Mouse (Mus musculus): ENCODE measurements at regions not wholly inside any gene's neighbourhood (a gene's known extent, or its start where the extent isn't known, plus 50 kb on each side); places are given as distances from the start of the nearest gene placed in this dataset.

DNA sequence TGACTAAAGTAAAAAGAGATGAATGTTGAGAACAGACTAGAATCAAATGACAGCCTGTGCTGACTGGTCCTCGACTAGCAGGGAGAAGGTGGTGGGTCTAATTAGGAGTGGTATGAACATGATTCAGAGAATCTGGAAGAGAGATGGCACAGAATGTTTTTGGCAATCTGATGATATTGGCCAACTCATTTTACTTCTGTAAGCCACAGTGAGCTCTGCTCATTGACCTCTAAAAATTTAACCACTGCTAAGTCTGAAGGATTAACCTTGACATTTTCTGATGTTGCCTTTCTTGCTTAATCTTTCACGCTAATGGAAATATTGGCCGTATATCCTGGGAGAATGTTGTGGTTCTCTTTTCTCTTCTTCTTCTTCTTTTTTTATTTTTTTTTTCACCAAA lies 1041.6 kb upstream of the Got2 start:
- DNase-seq = no peak

- DNase-seq = no peak
These were observed 992.6 kb upstream of the Got2 start for GRCm38 (mm10) chr8:96880956-96881355.

- DNase-seq = no peak
These were observed 990.4 kb upstream of the Got2 start for GRCm38 (mm10) chr8:96878793-96879192.

DNA sequence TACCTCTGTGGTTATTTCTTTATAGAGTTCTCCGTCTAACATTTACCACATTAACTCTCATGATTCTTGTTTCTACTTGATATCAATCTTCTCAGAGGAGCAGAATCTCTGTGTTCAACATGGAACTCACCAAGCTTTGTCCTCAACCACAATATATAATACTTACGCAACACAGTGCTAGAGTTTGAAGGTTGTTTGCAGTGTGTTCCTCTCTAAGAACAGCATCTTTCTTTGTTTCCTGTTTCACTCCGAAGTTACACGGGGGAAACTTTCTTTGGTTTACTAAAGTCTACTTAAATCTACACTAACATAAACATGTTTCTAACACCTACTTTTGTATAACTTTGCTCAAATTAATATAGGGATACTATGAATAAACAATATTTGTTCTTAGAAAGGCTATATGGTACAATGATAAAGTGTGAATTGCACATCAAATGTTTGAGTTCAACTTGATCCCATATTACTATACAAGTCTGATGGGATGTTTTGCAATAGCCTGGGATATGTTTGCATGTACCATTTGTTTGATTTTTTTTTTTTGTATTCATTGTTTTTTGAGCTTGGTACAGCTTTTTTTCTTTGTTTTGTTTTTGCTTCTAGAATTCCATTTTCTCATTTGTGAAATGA lies 985.2 kb upstream of the Got2 start:
- no peak for DNase-seq

DNA sequence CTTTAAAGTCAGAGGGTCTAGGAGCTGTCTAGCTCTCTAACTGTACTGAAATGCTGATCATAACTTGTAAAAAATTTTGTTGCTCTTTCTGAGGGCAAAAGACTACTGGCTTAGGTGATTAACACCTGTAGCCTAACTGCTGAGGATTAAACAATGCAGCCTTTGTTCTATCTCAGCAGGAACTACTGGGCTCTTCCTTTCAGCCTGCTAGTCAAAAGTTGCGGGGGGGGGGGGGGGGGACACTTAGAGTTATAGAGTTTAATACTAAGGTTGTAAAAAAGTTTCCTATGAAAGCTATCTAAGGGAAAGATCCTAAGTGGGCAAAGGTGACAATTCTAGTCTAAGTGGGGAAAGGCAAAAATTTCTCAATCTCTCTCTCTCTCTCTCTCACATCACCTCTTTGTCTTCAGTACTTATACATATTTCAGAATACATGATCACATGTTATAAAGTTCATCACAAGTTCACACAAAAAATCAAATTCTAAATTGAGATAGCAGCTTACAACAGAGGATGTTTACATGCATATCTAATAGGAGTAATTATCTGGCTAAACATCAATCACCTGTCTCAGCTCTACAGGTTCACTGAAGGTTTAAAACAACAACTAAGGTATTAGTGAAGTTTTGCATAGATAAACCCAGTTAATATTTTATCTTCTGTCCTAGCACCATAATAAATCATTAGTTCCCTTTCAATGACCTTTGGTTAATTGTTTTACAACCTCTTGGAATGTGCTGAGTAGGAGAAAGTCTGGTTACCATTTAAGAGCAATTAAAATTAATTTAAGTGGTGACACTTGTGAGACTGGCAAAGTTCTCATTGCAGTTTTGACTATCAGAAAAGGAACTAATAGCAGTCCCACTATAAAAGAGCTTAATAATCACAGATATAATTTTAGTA lies 980.1 kb upstream of the Got2 start:
- peak in 1 of 2 experiments; percentile 15 for DNase-seq

GRCm38 (mm10) chr8:96864606-96865005 lies 976.3 kb upstream of the Got2 start:
- DNase-seq = no peak

- DNase-seq = no peak
These were observed 972.6 kb upstream of the Got2 start for GRCm38 (mm10) chr8:96860870-96861462.

DNA sequence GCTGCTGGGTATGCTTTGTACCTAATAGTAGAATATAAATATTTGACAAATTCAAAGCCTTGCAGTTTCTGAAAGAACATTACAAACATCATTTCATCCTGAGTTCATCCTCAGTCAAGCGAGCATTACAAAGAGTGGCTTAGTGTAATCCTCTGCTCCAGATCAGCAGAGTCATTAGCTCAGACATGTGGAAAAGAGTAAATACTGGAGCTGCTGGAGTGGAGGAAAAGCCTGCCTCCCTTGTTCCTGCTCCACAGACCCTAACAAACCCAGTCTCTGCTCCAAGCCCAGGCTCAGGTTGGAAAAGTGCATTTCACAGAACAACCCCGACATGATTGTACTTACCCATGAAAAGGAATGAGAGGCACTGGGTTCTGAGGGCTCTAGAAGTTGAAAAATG lies 955.2 kb upstream of the Got2 start:
- no peak for DNase-seq

DNA sequence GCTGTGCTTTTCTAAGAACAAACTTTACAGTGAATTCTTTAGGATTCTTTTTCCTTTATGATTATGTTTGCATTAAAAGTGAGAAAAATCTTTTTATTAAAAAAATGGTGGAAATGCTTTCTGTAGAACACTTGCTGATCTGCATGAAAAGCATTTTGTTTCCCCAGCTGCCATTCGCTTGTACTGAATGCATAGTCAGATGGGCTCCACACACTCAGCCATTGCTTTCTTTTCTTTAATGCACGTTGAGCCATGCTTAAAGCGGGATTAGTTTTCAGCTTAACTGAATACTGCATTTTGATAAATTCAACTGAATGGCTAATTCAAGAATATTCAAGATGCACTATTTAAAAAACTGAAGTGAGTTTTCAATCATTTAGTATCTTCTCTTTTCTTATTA lies 947.2 kb upstream of the Got2 start:
- DNase-seq = no peak

GRCm38 (mm10) chr8:96834673-96835072 lies 946.3 kb upstream of the Got2 start:
- no peak for DNase-seq

- no peak for DNase-seq
These were observed 940.9 kb upstream of the Got2 start for GRCm38 (mm10) chr8:96829253-96829652.

GRCm38 (mm10) chr8:96810550-96810949 lies 922.2 kb upstream of the Got2 start:
- DNase-seq = no peak
